Mouse (Mus musculus) mouse trophoblast stem cell (cell line): ENCODE measurements around the gene Pla2g5.

Source experiments
- in situ Hi-C, 2 experiments: fragments of 300-500 bp; cut with MseI, MboI; formaldehyde crosslinking; loops; 2 replicates in 1 of 2; 3 replicates in 1 of 2; pipeline ENCODE4 v1.15.1; 2025

Pla2g5 gene

DNA sequence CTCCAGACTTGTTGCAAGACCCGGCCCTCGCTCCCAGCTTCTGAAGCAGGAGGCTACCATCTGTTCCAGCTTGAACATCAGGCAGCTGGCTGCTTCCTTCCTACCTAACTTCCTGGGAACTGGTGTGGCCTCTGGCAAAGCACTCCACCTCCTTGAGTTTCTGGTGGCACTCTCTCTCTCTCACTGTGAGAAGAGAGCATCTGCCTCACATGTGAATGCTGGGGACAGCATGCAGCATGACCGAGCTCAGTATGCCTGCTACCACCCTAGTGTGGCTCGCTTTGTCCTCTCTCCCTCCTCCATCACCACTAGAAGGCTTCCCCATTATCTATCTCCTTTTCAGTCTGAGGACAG, 66.1 kb downstream of the Pla2g5 start:
- in situ Hi-C loops, result no loop called here

DNA sequence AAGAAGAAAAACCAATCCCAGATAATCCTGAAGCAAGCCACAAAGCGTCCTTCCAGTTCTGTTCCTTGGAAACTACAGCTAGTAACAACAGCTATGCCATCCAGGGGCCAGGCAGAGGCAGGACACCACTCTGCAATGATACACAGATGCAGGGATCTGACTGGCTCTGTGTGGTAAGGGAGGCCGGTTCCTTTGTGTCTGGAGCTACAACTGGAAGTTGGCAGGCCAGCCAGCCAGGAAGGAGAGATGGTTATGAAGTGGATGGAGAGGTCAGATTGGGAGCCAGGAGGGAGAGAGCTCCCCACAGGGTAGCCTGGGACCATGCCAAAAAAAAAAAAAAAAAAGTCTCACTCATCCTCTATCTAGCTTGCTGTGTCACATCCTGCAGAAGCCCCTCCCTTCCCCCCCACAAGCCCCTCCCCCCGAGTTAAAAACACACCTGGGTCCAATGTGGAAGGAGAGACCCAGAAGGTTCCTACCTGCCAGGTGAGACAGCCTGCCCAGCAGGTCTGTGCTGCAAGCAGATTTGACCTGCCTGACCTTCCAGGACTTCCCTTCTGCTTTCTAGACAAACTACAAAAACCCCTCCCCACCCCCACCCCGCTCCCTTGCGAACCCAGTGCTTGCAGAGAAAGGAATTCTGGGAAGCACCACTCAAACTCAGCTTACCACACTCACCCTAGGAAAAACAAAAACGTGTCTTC, 66.6 kb downstream of the Pla2g5 start:
- in situ Hi-C loops, result no loop called here

DNA sequence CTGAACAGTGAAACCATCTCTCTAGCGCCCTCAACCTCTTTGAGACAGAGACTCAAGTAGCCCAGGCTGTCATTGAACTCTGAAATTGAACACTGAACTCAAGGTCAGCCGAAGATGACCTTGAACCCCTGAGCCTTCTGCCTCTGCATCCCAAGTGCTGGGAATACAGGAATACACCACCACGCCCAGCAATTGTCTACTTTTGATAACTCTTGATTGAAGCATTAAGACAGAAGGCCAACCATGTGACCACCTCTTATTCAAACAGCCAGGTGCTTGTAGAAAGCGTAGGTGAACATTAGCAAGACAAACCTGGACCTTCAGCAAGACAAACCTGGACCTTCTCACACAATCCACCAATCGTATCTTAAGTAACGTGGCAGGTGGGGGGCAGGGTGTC, 68.9 kb downstream of the Pla2g5 start:
- in situ Hi-C loops, result no loop called here

DNA sequence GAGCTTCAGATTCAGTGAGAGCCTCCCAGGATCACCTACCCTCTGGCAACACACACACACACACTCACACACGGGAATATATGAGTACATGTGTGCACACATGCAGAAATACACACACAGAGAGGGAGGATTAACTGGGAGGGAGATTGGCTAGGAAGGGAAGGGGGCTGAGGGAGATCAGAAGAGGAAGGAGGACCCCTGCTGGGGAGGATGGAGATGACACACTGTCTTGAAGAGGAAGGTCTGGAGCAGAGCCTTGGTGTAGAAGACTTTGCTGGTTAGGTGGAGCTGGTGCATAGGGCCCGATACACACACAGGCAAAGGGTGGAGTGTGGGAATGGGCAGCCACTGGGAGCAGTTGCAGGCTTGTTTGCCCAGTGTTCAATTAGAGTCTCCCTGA, 70.0 kb downstream of the Pla2g5 start:
- in situ Hi-C loops, result no loop called here

DNA sequence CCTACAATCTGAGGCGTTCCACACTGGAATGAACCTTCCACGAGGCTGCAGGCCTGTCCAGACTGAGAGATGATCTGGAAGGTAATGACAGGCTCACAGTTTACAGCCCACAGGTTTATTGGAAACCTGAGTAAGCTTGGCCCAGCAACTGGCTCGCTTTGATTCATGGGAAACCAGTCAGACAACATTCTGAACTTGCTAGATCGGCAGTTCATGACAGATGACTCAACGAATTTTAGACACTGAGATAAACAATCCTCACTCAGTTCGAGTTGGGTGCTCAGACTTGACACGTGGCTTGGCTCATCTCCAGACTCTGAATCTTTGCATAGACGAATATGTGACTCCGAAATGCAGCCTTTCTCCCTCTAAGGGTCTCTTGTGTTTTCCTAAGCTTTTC, 70.7 kb downstream of the Pla2g5 start:
- in situ Hi-C loops, result no loop called here

DNA sequence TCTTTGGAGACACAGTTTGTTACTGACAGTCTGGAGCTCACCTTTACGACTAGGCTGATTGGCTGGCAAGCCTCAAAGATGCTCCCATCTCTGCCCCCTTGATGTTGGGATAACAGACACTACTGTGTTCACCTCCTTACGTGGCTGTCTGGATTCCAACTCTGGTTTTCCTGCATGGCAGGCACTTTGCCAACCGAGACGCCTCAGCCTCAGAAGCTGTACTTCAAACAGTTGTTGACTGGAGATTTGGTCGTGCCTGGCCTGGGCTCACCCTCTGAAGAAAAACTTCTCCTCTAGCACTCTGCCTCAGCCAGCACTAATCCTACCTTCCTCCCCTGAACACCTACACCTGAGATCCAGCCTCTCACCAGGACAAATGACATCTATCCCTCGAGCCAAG, 71.8 kb downstream of the Pla2g5 start:
- in situ Hi-C loops, result no loop called here

DNA sequence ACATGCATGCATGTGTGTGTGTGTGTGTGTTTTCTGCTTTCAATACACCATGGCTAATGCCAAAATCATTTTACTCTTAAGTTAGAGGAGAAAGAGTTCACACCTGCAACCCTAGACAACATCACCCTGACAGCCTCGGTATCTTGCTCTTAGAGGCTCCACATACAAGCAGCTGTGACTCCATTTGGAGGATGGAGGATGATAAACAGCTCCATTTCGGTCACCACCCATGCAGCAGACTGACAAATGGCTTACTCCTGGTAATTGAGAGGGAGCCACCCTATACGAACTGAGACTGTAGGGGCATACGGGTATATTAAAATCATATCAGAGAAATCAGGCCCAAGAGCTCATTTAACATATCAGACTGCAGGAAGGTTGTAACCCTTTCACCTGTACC, 74.9 kb downstream of the Pla2g5 start:
- in situ Hi-C loops, result no loop called here

DNA sequence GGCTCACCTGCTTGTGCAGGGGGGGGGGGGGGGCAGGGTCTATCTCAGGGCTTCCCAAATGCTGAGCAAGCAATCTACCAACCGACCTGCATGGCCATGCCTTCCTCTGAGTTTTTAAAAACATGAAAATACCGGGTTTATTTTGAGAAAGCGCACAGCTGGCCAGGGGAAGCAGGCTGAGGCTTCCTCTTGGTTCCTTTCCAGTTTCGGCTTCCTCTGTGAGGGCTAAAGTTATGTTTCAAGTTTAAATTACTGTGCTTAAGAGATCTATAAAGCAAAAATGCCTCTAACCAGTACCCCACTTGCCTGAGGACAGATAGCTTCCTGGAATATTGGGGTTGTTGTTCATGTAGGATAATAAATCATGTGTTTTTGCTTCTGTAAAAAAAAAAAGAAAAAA, 77.1 kb downstream of the Pla2g5 start:
- in situ Hi-C loops, result no loop called here

DNA sequence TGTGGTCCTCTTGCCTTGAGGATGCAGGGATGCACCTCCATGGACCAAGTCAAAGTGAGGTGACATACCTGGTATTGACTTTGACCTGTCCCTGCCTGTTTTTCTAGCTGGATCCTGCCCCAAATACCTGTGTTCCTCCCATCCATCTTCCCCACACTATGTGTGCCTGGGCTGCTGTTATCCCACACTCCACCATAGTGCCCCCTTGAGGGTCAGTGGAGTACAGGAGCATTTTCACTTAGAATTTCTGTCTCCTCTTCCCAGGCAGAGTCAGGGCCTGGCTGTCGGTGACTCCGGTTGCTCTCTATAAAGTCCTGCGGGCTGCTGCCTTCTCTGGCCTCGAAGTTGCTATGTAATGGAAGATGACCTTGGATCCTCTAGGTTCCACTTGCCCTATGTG, 77.6 kb downstream of the Pla2g5 start:
- in situ Hi-C loops, result no loop called here

DNA sequence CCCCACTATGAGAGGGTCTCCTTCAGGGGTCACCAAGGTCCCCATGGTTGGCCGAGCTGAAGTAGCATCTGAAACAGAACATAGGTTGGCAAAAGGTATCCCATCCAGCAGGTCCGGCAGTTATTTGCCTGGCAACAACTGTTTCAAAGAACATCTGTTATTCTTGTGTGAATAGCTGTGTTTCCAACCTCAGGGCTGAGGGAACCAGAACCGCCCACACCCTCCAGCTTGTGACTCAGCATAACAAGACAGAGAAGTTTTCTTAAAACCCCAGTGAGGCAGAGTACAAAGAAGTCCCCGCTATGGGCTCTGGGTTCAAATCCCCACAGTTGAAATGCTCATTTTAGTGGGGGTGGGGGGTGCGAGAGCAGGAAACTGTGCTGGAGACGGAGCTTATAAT, 81.2 kb downstream of the Pla2g5 start:
- in situ Hi-C loops, result no loop called here

DNA sequence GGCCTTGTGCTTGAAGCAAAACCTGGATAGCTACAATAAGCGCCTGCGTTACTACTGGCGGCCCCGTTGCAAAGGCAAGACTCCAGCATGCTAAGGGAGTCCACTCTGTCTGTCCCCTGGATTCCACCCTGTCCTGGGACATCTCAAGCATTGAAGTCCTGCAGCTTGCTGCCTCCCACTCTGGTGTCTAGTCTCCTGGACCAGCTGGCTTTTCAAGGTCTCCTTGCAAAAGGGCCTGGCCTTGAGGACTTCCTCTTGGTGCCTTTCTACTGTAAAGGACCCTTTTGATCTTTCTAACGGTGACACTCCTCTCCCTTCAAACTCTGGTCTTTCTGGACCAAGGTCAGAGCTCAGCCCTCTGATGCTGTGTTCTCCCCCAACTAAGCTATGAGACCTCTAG, 83.0 kb downstream of the Pla2g5 start:
- in situ Hi-C loops, result no loop called here

DNA sequence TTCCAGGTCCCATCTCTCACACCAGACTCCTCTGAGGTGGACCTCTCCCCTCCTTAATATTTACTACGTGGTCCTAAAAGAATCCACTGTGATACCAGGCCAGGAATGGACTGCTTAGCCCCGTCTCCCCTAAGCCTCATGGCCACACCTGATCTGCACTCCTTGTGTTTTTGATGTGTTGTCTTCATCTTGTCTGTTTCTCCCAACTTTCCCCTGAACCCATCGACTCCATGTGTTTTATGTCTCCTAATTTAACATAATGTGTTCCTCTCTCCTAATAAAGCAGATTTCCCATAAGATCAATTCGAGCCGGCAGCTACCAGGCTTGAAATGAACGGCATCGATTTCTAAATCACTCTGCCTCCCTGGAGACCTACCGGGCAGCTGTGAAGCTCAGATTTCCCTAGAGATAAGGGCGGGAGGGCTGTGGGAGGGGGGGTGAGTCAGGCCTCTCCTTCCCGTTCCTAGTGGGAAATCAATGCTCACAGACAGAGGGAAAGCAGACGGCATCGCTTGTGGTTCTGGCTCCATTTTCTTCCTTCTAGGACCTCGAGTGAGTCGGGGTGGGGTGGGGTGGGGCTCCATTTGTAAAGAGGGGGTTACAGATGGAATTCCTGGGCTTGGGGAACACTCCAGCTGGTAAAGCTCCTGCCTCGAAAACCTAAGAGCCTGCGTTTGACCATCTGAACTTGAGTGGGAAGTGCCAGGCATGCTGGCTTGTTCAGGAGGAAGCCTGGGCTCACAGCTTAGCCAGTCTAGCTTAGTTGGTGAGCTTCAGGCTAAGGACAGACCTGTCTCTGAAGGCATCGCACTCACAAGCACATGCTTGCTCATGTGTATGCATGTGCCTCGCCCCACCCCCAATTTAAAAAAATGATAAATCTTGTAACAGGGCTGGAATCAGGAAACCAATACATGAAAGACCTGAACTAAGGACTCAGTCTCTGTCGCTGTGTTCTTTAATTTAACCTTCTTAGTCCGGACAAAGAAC, 85.6 kb downstream of the Pla2g5 start:
- in situ Hi-C loops, result no loop called here

DNA sequence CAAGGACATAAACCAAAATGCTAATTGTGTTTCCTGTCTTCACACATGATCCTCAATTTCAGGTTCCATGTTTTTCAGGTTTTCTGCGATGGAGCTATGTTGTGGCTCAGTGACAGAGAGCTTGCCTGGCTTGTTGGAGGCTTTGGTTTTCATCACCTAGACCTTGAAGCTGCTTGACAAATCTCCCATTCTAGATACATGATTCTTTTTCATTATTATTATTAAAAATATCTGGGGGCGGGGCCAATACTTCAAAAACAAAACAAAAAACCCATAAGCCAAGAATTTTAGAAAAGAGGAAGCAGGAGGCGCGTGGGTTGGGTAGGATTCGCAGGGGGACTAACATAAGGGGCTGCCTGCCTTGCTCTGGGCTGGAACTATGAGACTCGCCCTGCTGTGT, 87.8 kb downstream of the Pla2g5 start, which contains the start of gene Pla2g2d:
Gene Pla2g2d (plus strand): TSS at position 301 of the 400 bp plus-strand sequence.
- in situ Hi-C loops, result no loop called here

DNA sequence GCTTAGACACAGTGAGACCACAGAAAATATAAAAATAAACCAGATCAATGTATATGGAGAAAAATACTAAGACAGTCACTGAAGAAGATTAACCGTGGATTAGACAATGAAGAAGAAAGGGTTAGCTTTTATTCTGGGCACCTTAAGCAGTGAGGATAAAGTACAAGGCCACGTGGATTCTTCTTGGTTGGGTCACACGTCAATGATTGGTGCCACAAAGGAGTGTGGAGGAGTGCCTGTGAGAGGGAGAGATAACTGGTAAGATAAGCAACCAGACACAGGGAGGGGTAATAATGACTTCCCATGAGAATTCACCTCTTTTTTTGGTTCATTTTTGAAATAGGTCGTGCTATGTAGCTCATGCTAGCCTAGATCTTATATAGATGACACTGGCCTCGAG, 90.9 kb downstream of the Pla2g5 start:
- in situ Hi-C loops, result no loop called here

DNA sequence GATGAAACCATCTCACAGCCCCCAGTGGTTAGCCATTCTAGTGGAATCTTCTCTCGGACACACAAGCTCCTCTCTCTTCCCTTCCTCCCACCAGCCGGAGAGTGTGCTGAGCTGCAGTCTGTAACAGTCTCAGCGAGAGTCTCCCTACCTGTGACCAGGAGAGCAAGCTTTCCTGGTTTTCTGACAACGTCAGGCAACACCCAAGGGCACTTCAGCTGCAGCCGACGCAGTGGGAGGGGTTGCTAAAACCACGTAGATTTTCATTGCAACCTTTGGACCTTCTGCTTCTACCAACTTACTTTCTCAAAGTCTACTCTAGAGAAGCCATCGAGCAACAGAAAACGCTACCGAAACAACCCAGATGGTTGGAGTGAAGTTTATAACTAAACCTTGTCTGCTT, 91.3 kb downstream of the Pla2g5 start:
- in situ Hi-C loops, result no loop called here

DNA sequence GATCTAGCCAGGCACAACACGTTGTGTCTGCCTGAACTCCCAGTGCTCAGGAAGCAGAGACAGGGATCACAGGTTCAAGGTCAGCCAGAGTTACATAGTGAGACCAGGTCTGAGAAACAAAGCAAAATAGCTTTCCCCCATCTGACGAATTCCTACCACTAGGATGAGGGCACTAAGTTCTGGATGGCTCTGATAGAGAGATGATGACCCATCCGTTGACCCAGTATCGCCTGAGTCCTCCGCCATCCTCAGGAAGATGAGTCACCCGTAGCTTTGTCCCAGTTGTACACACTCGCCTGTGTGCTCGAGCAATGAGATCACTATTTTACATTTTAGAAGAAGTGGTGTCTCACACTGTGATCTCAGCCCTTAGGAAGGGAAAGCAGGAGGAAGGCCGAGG, 101.0 kb downstream of the Pla2g5 start:
- in situ Hi-C loops, result no loop called here

DNA sequence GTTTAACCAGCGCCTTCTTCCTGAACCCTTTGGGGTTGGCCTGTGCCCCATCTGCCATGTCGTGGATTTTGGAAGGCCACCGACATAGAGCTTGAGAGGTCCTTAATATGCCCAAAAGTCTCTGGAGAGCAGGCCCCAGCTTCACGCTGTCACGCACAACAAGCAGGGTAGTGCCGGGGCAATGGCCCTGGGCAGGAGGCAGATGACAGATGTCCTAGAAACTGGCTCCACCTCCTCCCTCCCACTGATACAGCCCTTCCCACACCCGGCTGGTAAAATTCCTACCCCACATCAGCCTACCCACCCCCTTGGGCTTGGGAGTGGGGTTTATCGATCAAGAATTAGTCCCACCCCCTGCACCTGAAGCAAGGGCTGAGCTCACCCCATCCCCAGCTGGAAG, 105.9 kb downstream of the Pla2g5 start, which contains the start of gene Pla2g2f:
Gene Pla2g2f (minus strand): TSS at position 211 of the 400 bp plus-strand sequence.
- in situ Hi-C loops, result no loop called here

DNA sequence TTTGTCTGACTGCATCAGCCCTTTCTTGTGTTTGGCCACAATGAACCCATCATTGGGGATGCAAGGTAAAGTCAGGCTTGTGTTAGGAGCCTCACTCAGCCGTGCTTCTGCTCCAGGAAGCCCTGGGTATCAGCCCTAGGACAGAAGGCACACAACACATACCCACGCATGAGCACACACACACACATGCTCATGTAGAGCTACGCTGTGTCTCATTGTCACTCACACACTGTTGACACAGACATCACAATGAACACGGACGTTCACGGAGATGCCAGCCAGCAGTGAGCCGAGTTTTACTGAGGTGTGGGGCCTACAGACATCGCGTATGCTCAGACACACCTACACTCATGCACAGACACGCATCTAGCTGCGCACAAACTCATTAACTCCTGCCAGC, 107.3 kb downstream of the Pla2g5 start:
- in situ Hi-C loops, result no loop called here

DNA sequence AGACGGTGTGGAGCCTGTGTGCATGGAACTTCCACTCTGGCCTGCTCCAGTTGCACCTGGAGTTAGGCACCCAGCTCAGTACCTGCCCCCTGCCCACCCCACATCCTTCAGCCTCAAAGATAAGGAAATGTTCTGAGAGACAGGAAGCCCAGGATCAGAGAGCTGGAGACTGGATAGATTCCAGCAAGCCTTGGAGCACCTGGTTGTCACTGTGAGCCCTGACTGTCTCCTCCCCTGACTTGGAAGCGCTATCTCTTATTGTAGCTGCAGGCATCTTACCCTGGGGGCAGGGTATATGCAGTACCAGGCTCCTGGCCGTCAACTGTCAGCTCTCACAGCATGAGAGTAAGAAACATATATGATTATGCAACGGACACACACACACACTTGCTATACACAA, 107.8 kb downstream of the Pla2g5 start:
- in situ Hi-C loops, result no loop called here

DNA sequence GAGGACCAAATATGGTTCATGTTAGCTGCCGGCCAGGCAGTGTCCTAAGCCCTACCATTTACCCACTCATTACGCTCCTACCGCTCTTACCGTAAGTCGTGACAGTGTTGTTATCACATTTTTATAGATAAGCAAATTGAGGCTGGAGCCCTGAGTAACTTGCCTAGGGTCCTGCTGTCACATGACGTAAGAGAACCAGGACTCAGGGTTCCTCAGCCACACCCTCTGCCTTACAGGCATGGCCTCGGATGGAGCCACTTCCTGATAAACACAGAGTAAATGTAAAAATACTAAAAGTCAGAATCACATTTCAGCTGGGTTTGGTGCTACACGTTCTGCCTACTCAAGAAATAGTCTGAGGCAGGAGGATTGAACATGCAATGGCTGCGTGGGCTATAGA, 108.8 kb downstream of the Pla2g5 start:
- in situ Hi-C loops, result no loop called here

DNA sequence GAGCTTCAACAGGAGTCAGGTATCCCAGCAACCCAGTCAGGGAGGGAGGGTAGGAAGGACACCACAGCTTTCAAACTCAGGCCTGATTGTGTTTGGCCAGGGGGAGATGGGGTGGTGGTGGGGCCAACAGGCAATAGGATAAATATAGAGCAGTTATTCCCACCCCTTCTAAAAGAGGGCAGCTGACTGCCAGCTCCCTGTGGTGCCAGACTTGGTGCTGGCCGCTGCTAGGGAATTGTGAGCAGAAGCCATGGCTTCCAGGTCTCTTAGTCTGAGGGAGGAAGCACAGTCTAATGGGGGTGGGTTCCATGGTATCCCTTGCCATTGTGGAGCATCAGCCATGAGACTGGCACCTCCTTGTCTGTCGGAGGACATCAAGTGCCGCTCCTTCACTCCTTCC, 109.7 kb downstream of the Pla2g5 start:
- in situ Hi-C loops, result no loop called here

DNA sequence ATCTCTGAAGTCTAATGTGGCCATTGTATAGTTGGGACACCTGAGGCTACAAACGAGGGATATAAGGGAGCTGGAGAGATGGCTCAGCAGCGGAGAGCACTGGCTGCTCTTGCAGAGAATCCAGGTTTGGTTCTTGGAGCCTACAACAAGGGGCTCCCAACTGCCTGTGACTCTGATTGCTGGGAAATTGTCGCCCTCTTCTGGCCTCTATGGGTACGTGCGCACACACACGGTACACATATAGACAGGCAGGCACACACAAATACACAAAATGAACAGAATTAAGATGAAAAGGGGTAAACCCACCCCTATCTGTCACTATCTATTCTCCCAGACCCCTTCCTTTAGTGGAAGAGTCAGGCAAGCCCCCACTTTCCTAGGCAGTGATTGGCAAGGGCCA, 110.7 kb downstream of the Pla2g5 start:
- in situ Hi-C loops, result no loop called here
